Mouse (Mus musculus): ENCODE results near the gene Prlh.

Gene Prlh

DNA sequence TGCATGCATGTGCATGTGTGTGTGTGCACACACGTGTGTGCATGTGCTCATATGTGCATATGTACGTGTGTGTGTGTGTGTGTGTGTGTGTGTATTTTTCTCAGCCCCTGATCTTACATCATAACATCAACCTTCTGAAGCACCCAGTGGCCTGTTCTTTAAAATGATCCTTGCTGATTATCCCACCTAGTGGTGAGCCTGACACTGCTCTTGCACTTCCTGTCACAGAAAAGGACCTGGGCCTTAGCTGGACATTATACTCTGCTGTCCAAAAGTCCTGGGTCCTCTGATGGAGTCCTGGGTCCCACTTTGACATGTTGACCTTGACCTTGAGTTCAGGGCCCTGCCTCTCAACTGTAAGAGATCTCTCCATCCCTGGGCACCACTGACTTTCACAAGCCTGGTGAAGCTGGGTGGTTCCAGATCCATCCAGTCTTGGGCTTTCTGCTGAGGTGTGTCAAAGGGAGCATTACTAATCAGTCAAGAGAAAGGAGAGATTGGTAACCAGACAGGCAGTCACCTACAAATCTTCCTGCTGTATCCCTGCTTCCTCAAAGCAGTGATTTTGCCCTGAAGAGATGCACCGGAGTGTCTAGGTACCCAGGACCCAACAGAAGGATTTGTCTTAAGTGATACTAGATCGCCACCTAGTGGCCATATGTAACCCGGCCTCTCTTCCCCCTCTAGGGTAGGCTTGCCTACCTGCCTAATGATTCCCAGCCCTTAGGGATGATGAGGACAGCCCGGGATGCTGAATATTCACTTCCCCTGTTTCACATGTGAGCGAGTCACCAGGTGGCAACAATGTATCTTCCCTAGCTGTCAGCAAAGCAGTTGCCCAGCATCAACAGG is 3.6 kb downstream of the Prlh start:
- peak; percentile 68 to 74 for DNase-seq

DNA sequence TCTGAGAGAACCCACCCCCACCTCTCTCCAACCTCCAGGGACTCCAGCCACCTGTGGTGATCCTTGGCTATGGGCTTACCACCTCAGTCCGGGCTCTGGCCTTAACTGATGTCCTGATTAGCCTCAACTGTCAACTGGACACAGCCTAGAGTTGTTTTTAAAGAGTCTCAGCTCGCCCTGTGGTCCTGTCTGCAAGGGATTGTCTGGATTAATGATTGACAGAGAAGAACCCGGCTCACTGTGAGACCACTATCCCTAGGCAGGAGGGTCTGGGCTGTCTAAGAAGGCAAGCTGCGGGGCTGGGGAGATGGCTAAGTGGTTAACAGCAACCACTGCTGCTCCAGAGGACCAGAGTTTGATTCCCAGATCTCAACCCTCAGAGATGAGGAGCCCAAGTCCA is 9.6 kb downstream of the Prlh start:
- DNase-seq: peak in 1 of 2 experiments; percentile 30

DNA sequence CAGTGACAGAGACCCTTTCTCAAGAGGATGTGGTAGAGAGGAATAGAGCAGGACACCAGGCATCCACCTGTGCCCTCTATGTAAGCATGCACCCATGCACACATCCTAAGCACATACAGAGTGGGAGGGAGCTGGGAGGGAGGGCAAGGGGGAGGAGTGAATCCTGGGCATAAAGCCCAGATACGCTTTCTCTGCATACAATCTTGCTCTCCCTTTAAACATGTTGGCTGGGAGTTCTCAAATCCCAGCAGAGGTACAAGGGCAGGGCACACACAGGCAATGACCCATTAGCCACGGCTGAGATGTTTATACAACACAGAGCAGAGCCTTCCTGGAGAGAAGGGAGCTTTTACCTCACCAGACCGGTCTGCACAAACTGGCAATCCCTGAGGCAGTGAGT is 10.1 kb downstream of the Prlh start:
- peak; percentile 29 to 45 for DNase-seq

DNA sequence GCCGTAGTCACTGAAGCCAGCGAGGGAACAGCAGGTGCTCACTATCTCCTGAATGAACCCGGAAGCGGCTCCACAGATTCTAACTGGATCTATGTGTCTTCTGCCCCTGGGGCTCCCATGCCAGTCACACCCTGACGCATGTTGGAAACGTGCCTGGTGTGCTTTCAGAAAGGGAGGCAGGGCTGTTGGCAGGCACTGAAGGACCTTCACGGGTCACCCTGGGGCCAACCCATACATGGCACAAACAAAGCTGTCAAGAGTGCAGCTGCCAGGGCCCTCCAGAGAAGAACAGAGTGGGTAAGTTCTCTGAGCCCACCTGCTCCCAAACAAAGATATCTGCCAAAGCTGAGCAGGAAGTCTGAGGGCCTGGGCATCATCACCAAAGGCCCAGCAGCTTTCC is 14.7 kb downstream of the Prlh start:
- DNase-seq: peak in 1 of 2 experiments; percentile 54

DNA sequence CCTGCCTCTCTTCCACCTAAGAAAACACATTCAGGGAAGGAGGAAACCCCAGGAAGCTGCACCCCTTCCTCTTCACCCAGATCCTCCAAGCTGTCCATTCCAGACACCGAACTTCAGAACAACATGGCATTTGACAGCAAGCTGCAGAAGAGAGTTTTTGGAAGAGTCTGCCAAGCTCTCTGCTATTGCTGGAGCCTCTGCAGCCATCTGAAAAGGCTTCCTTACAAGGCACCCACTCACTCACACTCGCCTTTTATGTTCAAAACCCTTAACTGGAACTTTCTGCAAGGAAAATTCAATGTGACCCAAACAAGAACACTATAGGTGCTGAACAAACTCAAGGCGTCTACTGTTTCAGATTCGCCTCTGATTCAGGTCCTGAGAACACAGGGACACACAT is 15.7 kb downstream of the Prlh start:
- no peak for DNase-seq

DNA sequence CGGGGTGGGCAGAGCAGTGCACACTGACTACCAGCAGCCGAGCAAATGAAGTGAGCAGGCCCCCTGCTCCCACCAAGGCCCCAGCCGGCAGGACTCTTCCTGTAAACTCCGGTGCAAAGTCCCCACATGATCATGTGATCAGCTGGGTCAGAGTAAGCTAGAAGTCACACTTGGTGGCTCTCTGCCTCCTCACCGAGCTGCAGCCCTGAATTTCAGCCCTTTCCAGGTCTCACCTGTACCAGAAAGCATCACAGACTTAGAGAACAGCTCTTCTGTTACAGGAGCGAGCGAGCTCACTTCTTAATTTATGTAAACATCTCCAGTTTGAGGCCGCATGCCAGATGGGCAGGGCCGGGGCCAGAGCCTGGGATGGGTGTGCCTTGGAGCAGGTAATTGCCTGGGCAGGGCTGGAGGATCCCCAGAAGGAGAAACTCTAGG is 16.5 kb downstream of the Prlh start, which contains the start of gene Rab17:
Rab17 (minus strand) TSS at position 315 of the 438 bp plus-strand sequence.
- peak; percentile 52 to 68 for DNase-seq

DNA sequence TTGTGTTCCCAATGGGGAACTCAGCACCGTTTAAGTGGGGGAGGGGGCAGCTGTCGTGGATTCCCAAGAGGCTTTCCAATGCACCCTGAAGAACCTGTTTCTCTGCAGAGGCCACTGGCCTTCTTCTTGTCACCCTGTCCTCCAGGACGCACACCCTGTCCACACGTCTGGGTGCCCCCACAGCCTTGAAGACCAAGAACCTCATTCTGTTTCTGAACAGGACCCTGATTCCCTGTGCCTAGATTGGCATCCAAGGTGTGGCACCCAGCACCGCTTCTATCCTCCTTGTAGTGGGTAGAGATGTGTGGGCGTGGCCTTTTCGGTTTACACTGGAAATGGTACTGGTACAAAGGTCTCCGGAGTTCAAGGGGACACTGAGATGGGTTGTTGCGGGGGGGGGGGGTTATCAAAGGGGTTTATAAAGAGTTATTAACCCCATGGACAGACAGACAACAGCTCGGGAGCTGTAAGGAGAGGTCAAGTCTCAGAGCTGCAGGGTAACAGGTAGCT is 17.0 kb downstream of the Prlh start:
- DNase-seq: no peak

DNA sequence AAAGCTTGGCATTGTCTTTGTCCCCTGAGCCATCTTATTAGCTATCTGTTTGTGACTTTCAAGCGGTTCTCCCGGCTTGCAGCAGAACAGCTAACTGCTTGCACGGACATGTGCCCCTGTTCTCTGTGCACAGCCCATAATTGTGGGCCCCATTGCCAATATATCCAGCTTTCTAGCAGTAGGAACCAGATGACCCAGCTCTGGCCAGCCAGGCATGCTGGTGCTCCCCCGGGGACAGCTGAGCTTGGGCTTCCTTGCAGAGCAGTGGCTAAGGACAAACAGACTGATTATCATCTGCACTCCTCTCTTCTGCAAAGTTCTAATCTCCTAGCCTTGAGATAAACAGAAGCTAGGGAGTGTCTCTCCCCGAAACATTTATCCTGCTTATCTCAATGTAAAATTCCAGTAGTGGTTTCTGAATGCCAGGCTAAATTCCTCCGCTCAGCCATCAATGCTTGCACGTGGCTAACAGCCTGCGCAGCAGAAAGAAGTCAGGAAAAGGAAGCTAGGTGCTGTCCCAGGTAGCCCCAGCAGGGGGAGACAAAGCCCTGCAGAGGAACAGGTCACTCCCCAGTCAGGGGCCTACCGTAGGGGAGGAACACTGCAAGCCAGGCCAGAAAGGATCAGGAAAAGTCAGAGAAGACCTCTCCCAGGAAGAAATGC is 20.1 kb downstream of the Prlh start:
- peak; percentile 97 to 99 for DNase-seq

DNA sequence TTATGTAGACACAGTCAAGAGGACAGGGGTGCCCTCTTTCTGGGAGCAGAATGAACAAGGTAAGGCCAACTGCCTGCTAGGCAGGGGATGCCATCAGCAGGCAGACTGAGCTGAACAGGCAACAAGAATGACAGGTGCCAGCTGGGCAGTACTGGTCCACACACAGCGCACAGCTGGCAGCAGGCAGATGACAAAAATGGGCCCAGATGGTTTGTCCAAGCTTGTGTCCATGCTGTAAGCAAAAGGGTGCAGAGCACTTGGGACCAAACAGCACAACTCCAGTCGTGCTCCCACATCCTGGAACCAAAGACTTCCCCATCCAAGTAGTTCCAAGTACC is 20.6 kb downstream of the Prlh start:
- no peak for DNase-seq

DNA sequence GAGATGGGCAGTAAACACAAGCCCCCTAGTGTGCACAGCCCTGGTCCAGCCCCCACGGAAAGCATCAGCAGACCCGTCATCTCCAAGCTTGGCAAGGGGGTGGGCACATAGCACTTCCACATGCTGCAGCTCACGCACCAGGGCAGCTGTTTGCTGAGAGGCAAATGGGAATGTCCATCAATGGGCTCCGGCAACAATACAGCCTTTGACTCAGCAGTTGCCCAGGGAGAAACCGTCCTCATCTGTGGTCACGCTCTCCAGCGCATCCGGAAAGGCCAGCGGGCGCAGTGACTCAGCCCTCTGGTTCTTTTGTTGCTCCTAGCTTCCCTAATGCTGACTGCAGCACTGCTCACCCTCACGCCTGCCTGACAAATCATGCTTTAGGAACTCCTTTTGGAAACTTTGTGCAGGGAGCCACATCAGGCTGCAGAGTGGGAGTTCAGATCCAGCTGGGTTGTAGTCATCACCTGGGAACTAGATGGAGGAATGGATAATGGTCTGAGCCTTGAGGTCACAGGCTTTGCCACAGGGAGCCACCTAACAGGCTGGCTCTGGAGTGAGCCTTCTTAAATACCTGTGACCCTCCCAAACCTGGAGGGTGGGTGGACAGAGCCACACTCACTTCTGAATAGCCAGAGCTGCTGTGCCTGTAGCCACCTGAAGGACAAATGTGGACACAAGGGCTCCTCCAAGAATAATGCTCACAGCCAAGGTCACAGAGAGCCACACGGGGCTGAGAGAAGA is 22.2 kb downstream of the Prlh start:
- DNase-seq: peak; percentile 46 to 64

DNA sequence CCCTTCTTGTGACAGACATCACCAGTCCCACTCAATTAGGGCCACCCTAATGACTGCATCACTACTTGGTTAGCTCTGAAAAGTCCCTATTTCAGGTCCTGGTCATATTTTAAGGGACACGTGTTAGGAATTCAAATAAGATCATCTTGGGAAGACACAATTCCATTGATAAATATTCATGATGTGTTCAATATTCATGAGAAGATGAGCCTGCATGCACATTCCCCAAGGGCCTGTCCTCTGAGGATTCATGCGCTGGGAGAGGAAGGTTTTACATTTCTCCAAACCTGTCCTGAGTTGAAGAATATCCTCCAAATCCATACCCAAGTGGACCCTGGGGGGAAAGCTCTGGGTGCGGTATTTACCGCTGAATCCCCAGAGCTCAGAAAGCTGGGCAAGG is 23.1 kb downstream of the Prlh start:
- no peak for DNase-seq

DNA sequence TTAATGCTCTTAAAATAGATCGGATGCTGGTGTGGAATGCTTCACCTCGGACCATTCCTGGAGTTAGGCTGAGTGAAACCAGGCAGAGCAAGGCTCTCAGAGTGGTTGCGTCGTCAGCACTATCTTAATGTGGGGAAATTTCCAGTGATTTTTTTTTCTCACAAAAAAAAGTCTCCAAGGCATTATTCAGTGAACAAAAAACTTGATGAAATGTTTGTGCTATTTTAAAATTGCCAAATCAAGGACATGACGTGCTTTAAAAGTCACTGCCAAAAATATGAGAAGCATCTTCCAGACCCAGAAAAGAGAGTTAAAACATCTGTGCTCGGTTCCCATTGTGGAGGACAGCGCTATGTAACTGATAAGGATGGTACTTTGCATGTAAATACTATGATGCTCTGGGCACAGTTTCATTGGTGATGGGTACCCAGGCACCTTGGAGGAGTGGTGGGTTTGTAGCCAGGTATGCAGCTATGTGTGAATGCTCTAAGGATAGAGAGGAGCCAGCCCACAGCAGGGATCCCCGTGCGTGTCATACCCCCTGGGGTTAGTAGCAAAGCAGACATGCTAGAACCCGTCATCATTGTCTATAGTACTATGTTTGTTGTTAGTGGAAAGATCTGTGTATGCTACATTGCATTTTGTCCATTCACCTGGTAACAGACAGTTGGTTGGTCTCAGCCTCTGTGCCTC is 27.9 kb downstream of the Prlh start:
- no peak for DNase-seq

DNA sequence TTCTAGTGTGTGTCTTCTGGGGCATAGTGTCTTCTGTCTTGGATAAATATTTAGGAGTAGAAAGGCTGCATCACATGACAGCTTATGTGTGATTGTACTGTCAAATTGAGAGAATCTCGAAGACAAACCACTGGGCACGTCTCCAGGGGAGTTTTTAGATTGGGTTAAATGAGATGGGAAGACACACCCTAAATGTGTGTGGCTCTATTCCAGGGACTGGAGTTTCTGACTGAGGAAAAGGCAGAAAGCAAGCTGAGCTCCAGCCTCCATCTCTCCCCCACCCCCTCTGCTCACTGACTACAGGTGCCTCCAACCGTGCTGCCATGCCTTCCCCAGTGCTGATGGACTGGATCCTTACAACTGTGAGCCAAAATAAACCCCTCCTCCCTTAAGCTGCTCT is 28.4 kb downstream of the Prlh start:
- no peak for DNase-seq

DNA sequence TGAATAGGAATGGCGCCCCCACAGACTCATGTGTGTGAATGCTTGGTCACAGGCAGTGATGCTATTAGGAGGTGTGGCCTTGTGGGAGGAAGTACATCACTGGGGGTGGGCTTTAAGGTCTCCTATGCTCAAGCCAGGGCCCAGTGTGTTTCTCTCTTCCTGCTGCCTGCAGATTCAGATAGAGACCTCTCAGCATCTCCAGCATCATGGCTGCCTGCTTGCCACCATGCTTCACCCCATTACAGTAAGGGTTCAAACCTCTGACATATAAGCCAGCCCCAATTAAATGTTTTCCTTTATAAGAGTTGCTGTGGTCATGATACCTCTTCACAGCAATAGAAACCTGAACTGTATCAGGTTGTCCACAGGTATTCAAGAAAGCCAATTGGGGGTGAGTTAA is 43.0 kb downstream of the Prlh start:
- no peak for DNase-seq

DNA sequence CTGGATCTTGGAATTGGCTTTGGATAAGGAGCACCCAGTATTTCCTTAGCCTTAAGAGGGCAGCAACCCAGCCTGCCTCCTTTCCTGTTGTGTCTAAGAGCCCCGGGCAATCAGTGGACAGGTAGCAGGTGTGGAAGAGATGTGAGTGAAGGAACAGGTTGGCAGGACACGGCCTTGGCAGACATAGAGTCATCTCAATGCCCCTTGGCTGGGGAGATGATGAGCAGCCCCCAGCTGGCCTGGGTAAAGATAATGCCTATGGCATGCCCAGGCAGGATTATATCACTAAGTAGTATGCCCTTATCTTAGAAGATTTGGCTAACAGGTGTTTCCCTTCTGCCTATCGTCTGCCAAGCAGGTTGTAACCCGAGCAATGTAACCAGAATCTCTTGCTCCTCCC is 44.2 kb downstream of the Prlh start:
- DNase-seq: no peak

DNA sequence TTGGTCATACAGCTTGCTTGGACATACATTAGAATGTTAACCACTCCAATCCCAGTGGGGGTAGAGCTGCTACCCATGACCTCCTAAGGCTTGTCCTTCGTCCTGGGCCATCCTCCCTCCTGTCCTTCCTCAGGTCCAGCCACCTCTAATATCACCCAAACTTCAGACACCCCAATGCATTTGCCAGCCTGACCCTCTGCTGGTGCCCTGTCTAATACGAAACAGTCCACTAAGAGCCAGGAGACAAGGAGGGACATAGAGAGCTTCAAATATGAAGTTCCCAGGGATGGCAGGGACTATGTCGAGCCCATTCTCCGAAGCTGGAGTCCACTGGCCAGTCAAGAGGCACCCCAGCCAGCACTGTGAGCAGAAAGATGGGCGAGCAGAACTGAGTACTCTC is 44.7 kb downstream of the Prlh start:
- no peak for DNase-seq

DNA sequence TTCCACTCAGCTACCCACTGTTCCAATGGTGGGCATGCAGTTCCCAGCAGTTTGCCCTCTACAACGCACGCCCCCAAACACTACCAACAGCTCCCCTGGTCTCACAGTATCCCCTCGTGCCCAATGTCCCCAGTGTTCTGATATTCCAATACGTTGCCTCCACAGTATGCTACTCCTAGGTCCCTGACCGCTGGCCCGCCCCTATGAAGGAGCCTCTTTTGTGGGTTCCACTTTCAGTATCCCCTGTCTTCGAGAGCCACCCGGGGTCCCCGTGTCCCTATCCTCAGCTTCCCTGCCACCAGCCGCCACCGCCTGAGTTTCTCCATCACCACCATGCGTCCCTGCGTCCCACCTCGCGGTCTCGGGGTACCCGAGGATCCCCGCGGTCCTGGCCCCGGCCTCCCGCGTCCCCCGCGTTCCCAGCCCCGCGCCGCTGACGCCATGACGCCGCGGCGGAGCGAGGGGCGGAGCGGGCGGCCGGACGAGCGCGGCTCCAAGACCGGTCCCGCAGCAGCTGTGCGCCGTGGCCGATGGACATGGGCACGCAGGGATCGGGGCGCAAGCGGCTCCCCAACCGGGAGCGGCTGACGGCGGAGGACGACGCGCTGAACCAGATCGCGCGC is 45.5 kb downstream of the Prlh start, which contains the start of gene Lrrfip1:
Lrrfip1 (plus strand) TSS at position 470 of the 623 bp plus-strand sequence.
- DNase-seq: peak; percentile 70 to 82

DNA sequence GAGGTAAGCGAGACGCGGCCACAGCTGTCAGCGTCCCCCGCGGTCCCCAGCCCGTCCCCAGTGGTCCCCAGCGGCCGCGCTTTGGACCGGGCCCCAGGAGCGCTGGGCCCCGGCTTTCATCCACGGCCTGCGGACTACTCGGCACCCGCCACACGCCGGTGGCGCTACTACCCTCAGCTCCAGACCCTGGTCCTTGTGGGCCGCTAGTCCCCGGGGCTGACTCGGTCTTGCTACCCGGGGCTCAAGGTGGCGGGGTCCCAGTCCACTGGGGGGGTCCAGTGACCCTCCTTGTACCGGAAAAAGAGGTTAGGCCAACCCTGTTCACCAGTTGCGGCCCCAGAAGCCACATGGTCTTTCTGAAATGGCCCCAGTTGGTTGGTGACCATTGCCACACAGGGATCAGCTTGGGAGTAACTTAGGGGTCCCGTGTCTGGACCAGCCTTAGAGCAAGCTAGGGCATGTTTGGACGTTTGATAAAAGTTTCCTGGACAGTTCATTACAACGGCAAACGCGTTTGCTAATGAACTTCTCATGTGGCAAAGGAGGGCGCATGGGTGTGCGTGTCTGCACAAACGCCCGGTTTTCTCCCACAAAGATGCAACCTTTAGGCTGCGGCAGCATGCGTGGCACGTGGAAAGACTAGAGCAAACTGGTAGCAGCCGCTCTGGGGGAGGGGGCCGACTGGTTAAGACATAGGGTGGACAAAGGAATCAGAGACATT is 46.1 kb downstream of the Prlh start:
- no peak for DNase-seq

DNA sequence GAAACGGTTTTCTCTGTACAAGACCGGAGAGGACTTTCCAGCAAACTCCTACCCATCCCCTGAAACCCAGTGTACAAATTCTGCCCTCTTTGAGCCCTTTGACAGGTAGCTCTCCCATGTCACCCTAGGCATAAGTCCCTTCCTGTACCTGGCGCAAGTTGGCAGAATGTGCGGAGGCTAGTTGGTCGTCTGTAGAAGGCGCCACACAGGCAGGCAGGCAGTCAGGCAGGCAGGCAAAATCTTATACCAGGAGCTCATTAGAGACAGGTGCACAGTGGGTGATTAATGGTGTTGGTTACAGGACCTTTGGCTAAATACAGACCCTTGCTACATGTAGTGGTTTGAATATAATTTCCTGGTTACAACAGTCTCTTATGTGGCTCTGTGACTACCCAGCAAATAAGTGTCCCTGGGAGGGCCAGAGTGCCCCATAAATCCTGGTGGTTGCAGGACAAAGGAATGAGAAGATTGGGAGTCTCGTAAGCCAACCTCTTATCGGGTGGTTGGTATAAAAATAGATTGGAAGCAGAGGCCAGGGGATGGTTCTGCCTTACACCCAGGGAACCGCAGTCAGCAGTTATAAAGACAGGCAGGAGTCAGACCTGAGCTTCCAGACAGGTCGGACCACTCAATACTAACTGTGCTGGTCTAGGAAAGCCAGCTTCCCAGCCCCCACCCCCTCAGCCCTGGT is 47.1 kb downstream of the Prlh start:
- DNase-seq: no peak

DNA sequence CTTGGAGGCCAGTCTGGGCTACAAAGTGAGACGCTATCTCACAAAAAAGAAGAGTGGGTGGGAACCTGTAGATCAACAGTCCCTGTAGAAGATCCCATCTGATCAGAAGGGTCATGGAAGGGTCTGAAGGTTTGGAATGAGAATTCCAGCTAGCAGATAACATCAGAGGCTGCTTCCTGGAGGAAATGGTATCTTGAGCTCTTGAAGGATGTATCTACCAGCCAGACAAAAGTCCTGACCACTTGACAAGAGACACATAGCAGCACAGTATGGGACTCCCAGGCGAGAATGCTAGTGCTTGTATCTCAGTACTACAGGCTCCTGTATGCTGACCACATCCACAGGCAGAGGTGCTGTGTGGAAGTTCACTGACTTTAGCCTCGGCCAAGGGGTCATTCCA is 48.2 kb downstream of the Prlh start:
- DNase-seq: no peak
